Mouse (Mus musculus) layer of hippocampus, adult 6 months (tissue): ENCODE data around the gene Trim65. TPM values are rescaled to one million over a fixed set of nuclear protein-coding genes. Genes with fewer than 3 reads are reported as not detected.

Experiments
- long read RNA-seq, 2 experiments: library from polyadenylated mRNA; unstranded; transcript quantifications; one replicate each; pipeline ENCODE4 v2.0.0; 2019 to 2020
- polyA plus RNA-seq: library from polyadenylated mRNA; unstranded; fragments of <200 nt; fragmentation: Nextera tagmentation; gene quantifications from 2 replicates; pipeline ENCODE4 v1.2.3, GENCODE M21; 2021

Gene Trim65
- polyA plus RNA-seq = 1.7 and 1.8 TPM in 2 replicates
- long read RNA-seq, experiment 1, partial matches to known transcripts = 0 of 4 reads
- long read RNA-seq, experiment 1, other reads (novel, unspliced or antisense) = 3 of 4 reads
- long read RNA-seq, experiment 2, partial matches to known transcripts = 3 of 6 reads
- long read RNA-seq, experiment 2, other reads (novel, unspliced or antisense) = 1 of 6 reads

GRCm38 (mm10) chr11:116130488-116131205, at the start of gene Trim65:
Gene Trim65 (minus strand): TSS chr11:116131128.

GRCm38 (mm10) chr11:116167884-116168439, 37.0 kb upstream of the Trim65 start, which contains the start of gene Fbf1:
Gene Fbf1 (minus strand): TSS chr11:116168166.

DNA sequence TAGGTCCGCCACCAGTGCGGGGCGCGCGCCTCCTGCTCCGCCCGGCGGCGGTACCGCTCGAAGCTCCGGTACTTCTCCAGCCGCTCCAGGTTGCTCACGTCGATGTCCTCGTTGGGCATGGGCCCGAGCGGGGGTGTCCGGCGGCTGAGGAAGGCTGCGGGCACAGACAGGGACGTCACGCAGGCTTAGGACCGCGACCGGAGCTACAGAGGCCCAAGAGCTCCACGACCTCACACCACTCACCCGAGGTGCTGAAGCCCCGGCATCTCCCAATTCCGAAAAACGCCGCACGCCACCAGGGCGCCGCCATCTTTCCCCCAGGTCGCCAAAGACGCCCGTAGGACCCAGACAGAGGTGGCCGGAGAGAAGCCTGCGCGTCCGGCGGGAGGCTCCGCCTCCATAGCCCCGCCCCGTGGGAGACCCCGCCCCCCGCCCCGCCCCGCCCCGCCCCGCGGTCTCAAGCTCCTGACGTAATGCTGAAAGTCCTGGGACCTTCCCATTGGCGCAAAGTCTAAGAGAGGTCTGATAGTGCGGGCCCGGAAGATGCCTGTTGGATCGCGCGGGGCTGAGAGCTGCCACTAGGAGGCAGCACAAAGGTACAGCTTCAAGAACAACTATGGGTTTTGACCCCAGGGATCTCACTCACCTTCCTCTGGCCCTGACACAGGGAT, 7.7 kb upstream of the Trim65 start, which contains the start of gene Mrpl38:
Gene Mrpl38 (minus strand): TSS at position 401 of the 671 bp plus-strand sequence.

GRCm38 (mm10) chr11:116127156-116127980, 3.6 kb downstream of the Trim65 start, which contains the start of gene Trim47:
Gene Trim47 (minus strand): TSS chr11:116127210.

DNA sequence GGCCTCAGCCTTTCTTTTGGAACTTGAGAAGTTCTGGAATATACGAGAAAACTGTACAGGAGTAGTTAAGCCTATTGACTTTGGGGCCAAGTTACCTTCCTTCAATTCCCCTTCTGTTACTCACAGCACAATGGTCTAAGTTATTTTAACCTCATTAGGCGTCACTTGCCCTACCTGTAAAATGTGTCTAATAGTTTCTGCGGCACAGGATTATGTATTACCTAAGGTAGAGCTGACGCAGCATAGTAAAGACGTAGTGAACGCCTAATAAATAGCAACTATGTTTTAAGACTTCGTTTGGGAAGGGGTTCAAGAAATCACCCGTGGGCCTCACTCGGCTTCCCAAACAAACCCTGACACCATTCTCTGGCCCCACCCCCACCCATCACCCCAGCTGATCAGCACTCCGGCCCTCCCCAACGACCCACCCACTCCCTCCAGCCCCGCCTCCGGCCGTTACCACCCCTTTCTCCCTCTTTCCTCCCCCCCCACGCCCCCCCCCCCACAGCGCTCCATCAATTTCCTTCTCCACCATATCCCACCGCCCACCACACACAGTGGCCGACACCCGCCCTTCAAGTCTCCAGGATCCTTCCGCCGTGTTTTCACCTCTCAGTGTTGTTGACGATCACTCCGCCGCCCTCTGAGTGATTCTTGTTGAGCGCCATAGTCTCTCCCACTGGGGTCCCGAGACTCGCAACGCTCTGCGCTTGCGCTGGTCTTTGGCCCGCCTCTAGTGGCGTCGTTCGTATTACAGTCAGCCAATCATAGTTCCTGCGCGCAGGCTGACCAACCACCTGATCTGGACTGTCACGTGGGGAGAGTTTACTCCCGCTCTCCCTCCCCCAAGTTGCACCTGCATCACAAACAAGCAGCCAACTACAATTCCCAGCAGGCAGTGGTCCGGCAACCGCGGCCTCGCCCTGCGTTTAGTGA, 44.4 kb downstream of the Trim65 start, which contains the start of gene Wbp2:
Gene Wbp2 (minus strand): TSS at position 738 of the 936 bp plus-strand sequence.

DNA sequence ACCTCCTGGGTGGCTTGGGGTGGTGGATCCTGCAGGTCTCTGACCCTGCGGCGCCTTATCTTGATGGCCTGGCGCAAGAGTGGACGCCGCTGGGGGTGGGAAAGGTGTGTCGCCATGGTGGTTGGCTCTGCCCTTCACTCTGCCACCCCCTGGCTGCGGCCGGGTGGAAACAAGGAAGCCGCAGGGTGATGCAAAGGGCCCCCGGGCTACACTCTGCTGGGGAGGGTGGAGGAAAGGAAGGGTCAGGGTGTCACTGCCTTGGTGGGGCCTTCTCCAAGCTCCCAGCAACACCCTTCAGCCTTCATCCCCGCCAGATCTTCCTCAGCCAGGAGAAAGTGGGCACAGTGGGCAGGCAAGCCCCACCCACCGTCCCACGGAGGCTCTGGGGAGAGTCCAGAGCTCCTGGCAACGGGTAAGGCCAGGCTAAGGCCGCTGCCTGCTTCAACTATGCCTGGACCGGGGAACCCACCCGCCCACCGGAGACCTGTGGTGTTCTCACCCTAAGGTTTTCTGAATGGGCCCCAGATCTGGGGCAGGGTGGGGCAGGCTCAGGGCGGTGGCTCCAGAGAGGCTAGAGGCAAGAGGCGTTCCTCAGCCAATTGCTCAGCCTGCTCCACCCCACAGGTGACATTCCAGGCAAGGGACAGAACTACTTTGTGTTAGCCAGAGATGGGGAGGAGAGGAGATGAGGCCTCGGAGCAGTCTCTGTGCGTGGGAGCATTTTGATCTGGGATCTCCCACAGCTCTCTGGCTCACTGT, 53.3 kb downstream of the Trim65 start, which contains the start of gene Unc13d:
Gene Unc13d (minus strand): TSS at position 516 of the 759 bp plus-strand sequence.

Other genes starting within 250 kb of the Trim65 start
- 3.2 and 7.6 TPM in 2 replicates for gene Smim5, start 231.2 kb downstream of the Trim65 start, polyA plus RNA-seq
- 0.15 TPM in 1 of 2 replicates, not detected in the other for gene Smim6, start 219.1 kb downstream of the Trim65 start, polyA plus RNA-seq
- 32.7 and 36.5 TPM in 2 replicates for gene Sap30bp, start 197.8 kb downstream of the Trim65 start, polyA plus RNA-seq
- gene Recql5, start 197.7 kb downstream of the Trim65 start, polyA plus RNA-seq = 5.4 and 5.5 TPM in 2 replicates
- gene Itgb4, start 156.4 kb downstream of the Trim65 start, polyA plus RNA-seq = 3.2 and 5.2 TPM in 2 replicates
- 24.3 and 24.9 TPM in 2 replicates for gene Galk1, start 118.4 kb downstream of the Trim65 start, polyA plus RNA-seq
- 331 and 336 TPM in 2 replicates for gene H3f3b, start 103.2 kb downstream of the Trim65 start, polyA plus RNA-seq
- gene Unk, start 100.8 kb downstream of the Trim65 start, polyA plus RNA-seq = 6.5 and 9.1 TPM in 2 replicates
- gene Unc13d, start 53.2 kb downstream of the Trim65 start, polyA plus RNA-seq = 1.4 TPM in 2 replicates
- gene Wbp2, start 44.1 kb downstream of the Trim65 start, polyA plus RNA-seq = 285 and 304 TPM in 2 replicates
- 3.4 and 4.0 TPM in 2 replicates for gene Trim47, start 3.9 kb downstream of the Trim65 start, polyA plus RNA-seq
- 70.8 and 78.4 TPM in 2 replicates for gene Mrpl38, start 7.7 kb upstream of the Trim65 start, polyA plus RNA-seq
- gene Fbf1, start 37.0 kb upstream of the Trim65 start, polyA plus RNA-seq = 21.4 and 25.0 TPM in 2 replicates
- 106 and 115 TPM in 2 replicates for gene Ten1, start 67.7 kb upstream of the Trim65 start, polyA plus RNA-seq
- 85.6 and 87.9 TPM in 2 replicates for gene Acox1, start 67.9 kb upstream of the Trim65 start, polyA plus RNA-seq
- 0.38 and 0.49 TPM in 2 replicates for gene Evpl, start 106.9 kb upstream of the Trim65 start, polyA plus RNA-seq
- 29.3 and 32.2 TPM in 2 replicates for gene Srp68, start 143.1 kb upstream of the Trim65 start, polyA plus RNA-seq
- gene Galr2, start 149.8 kb upstream of the Trim65 start, polyA plus RNA-seq = 0.18 and 0.33 TPM in 2 replicates
- 45.3 and 58.0 TPM in 2 replicates for gene Exoc7, start 176.1 kb upstream of the Trim65 start, polyA plus RNA-seq
- 2.8 and 4.0 TPM in 2 replicates for gene Foxj1, start 204.3 kb upstream of the Trim65 start, polyA plus RNA-seq